Mouse (Mus musculus) MEL (cell line): ENCODE data around the gene Tgfbr3.

Experiments
- CHD1 ChIP-seq: IDR thresholded peaks from 2 replicates; pipeline ENCODE4 v1.6.1; 2012; ENCODE audit warnings: low read depth, mild to moderate bottlenecking, inconsistent platforms, low read length, improper control_type of control experiment
- CTCF ChIP-seq, 3 experiments: IDR thresholded peaks in 2 of 3; conservative IDR thresholded peaks in 1 of 3; 2 replicates each; pipeline ENCODE4 v1.5.1; 2011 to 2012; ENCODE audit warnings: low read length in 3 of 3, low read depth in 2 of 3, mild to moderate bottlenecking in 2 of 3, improper control_type of control experiment in 1 of 3, inconsistent platforms in 1 of 3, mixed read lengths in 1 of 3, moderate library complexity in 1 of 3; ENCODE audit not compliant: control insufficient read depth in 1 of 3, insufficient read depth in 1 of 3, poor library complexity in 1 of 3, severe bottlenecking in 1 of 3
- EP300 ChIP-seq, 2 experiments: IDR thresholded peaks; 2 replicates each; pipeline ENCODE4 v1.6.1; 2011; ENCODE audit warnings: improper control_type of control experiment in 2 of 2, low read length in 2 of 2, low read depth in 1 of 2, mild to moderate bottlenecking in 1 of 2
- MAFK ChIP-seq: IDR thresholded peaks from 2 replicates; pipeline ENCODE4 v1.6.1; 2011; ENCODE audit warnings: low read depth, mild to moderate bottlenecking, low read length, improper control_type of control experiment, borderline replicate concordance
- MAX ChIP-seq: IDR thresholded peaks from 2 replicates; pipeline ENCODE4 v1.6.1; 2011; ENCODE audit warnings: low read length, improper control_type of control experiment
- MXI1 ChIP-seq: IDR thresholded peaks from 2 replicates; pipeline ENCODE4 v1.6.1; 2011; ENCODE audit warnings: mild to moderate bottlenecking, low read depth, low read length, improper control_type of control experiment
- POLR2A ChIP-seq, 2 experiments: IDR thresholded peaks; 2 replicates each; pipeline ENCODE4 v1.6.1; 2011 to 2012; ENCODE audit warnings: low read length in 2 of 2, mild to moderate bottlenecking in 2 of 2, control low read depth in 1 of 2, improper control_type of control experiment in 1 of 2, low read depth in 1 of 2, moderate library complexity in 1 of 2; ENCODE audit not compliant: control insufficient read depth in 1 of 2, insufficient read depth in 1 of 2, poor library complexity in 1 of 2
- POLR2AphosphoS2 ChIP-seq: IDR thresholded peaks from 2 replicates; pipeline ENCODE4 v1.6.1; 2011; ENCODE audit warnings: low read length, improper control_type of control experiment
- TAL1 ChIP-seq: IDR thresholded peaks from 2 replicates; pipeline ENCODE4 v1.6.1; 2012; ENCODE audit warnings: mild to moderate bottlenecking, inconsistent platforms, low read length, moderate library complexity, mixed read lengths
- UBTF ChIP-seq: IDR thresholded peaks from 2 replicates; pipeline ENCODE4 v1.6.1; 2012; ENCODE audit warnings: low read depth, mild to moderate bottlenecking, inconsistent platforms, low read length, improper control_type of control experiment, moderate library complexity, borderline replicate concordance; ENCODE audit not compliant: insufficient read depth
- ZNF384 ChIP-seq: IDR thresholded peaks from 2 replicates; pipeline ENCODE4 v1.6.1; 2012; ENCODE audit warnings: low read depth, mild to moderate bottlenecking, inconsistent platforms, low read length, improper control_type of control experiment

GRCm38 (mm10) chr5:107143406-107143805 lies 146.0 kb downstream of the Tgfbr3 start:
- TF ChIP-seq CTCF (IDR thresholded peaks at IDR 0.05 in 2 of 3, conservative IDR thresholded peaks at IDR 0.05 in 1 of 3; ENCODE audit: control insufficient read depth in 1 of 3, insufficient read depth in 1 of 3, low read depth in 2 of 3, low read length in 3 of 3, poor library complexity in 1 of 3, severe bottlenecking in 1 of 3) (no peak), POLR2A (IDR thresholded peaks at IDR 0.05; ENCODE audit: control insufficient read depth in 1 of 2, insufficient read depth in 1 of 2, low read depth in 1 of 2, low read length in 2 of 2, poor library complexity in 1 of 2) (no peak), MXI1 (no peak), POLR2AphosphoS2 (no peak), TAL1 (no peak), CHD1 (no peak), MAFK (no peak), ZNF384 (no peak), UBTF (no peak), EP300 (IDR thresholded peaks at IDR 0.05; ENCODE audit: low read depth in 1 of 2, low read length in 2 of 2) (no peak), MAX (no peak)
